Mouse (Mus musculus) urinary bladder, postnatal 14 days (tissue): ENCODE results near the gene Ripk3.

Source experiments
- DNase-seq: peaks from one replicate; pipeline ENCODE4 v3.0.0; 2021; ENCODE audit warnings: low spot score

Ripk3 gene

DNA sequence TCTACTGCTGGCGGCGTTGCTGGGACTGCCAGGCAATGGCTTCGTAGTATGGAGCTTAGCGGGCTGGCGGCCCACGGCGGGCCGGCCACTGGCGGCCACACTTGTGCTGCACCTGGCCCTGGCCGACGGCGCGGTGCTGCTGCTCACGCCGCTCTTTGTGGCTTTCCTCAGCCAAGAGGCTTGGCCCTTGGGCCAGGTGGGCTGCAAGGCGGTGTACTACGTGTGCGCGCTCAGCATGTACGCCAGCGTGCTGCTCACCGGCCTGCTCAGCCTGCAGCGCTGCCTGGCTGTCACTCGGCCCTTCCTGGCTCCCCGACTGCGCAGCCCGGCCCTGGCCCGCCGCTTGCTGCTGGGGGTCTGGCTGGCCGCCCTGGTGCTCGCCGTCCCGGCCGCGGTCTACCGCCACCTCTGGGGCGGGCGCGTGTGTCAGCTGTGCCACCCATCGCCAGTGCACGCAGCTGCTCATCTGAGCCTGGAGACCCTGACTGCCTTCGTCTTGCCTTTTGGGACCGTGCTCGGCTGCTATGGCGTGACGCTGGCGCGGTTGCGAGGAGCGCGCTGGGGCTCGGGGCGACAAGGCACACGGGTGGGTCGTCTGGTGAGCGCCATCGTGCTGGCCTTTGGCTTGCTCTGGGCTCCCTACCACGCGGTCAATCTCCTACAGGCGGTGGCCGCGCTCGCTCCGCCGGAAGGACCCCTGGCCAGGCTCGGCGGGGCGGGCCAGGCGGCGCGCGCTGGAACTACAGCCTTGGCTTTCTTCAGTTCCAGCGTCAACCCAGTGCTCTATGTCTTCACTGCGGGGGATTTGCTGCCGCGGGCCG lies 26.5 kb downstream of the Ripk3 start:
- peak; percentile 43 for DNase-seq

DNA sequence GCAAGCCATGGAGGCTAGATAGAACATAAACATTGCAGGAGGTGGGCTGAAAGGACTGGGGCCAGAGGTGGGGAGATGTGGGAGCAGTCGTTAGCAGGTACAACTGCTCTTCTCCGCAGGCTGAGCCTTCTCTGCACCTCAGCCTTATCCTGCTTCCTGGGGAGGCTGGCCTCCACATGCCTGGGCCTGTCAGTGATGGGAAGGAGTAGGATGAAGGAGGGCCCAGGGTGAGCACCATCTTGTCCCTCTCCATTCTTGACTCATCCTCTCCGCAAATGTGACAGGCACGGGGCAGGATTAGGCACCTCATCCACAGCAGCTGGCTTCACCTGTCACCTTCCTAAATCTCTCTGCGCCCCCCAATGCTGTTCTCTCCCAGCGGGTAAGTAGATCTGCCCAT lies 27.5 kb downstream of the Ripk3 start, which contains the start of gene Ltb4r2:
Gene Ltb4r2, plus strand, starts transcription at position 266 of the 400 bp plus-strand sequence.
- no peak for DNase-seq

DNA sequence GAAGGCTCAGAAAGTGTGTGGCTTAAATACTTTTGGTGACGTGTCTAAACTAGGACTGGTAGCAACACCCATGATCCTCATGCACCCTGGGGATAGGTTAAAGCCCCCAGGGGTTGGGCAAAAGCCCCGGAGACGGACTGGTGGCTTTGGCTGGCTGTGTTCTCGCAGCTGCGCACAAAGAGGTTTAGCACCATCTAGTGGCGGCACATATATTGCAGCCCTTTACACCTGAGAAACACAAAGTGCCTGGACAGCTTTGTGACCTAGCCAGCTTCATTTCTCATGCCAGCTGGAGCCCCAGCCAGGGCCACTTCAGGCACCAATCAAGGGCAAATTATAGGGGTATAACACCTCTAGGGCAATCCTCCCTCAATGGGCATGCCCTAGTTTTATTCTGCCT lies 28.5 kb downstream of the Ripk3 start:
- peak; percentile 89 for DNase-seq

DNA sequence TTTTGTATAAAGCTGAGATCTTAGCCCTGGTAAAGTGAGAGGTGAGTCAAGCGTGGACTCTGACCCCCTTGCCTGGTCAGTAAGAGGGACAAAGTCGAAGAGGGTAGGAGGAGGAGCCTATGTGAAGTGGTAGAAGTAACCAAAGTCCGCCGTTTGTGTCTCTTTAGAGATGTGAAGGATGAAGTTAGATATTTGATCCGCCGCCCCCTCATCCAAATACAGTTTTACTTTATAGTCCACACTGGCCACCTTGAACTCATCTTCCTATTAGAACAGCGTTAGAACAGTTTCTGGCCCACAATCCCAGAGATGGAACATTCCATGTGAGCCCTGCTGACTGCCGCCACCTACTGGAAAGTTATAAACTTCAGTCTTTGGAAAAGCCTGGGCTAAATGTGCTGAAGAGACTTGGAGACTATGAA lies 30.3 kb downstream of the Ripk3 start, which contains the start of gene Cideb:
Gene Cideb, minus strand, starts transcription at position 96 of the 422 bp plus-strand sequence.
- DNase-seq = peak; percentile 54

DNA sequence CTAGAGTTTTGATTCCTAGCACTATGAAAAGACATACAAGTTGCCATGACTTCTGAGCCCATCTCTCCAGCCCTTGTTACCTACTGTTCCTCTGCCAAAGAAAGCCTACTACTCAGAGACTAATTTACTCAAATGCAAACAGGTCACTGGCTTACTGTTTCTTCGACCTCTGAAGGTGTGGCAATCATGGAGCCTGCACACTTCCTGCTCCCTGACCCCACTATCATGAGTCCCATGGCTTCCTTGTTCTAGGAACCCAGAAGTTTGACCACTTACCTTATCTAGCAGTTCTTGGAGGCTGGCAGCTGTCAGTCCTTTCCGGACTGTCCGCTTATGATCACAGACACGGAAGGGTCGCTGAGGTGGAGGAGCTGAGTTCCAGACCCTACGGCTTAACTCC lies 31.1 kb downstream of the Ripk3 start:
- DNase-seq = no peak

DNA sequence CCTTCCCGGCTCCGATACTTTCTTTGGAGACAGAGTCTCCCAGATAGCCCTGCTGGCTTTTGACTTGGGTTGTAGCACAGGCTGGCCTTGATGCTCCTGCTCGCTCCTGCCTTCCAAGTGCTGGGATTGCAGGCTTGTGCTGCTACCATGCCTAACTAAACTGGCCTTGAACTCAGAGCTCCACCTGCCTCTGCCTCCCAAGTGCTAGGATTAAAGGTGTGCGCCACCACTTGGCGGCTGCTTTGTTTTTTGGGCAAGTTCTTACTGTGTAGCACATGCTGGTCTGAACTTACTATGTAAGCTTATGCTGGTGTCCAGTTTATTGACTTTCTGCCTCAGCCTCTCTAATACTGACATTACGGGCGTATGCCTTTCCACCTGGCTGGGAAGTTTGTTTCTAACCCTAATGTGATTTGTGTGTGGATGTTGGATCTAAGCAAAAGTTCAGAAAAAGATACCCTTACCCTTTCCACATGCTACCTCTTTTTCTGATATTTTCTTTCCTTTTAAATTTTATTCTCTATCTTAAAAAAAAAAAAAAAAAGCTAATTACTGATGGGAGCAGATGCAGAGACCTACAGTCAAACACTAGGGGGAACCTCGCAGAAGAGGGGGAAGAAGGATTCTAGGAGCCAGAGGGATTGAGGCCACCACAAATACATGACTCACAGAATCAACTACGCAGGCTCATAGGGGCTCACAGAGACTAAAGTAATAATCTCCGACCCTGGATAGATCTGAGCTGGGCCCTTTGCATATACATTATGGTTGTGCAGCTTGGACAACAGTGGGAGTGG lies 41.4 kb downstream of the Ripk3 start:
- DNase-seq = no peak

DNA sequence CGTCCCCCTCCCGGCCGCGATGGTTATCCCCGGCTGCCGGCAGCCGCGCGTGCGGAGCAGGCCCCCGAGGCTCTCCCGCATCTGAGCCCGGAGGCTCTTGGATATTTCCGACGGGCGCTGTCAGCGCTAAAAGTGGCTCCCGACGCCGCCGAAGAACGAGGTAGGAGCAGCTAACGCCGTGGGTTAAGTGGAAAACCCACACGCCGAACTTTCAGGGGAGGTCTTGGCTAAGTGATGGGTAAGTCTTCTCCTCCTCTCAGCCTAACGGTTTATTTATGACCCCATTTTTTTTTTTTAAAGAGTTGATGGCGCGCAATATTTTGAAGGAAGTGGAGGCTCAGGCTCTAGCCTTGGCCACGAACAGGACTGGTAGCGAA lies 42.8 kb downstream of the Ripk3 start:
- DNase-seq = no peak

DNA sequence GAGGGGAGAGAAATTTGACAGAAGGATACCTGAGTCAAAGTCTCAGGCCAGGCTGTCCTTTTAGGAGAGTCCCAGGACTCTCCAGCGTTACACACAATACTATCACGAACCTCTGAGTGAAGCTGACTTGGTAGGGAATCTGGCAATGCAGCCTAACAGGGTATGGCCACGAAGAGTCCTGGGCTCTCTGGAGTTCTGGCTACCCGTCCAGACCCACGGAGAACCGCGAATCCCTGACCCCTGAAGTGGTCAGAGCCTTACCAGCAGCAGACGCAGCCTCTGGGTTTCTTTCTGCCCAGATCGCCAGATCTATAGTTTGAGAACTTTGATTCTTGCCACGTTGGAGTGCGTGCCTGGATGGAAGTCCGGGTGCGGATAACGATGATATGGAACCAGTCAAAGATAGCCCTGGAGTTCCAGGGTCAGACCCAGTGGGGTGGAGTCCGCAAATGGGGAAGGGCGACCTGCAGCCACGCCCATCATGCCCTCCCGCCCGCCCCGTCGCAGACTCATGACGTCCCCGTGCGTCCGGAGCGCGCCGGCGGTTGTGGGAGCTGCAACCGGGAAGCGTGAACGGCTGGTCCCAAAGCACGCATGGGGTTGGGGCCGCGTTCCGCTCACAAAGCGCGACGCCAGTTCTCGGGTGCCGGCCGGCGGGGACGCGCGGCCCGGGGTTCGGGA lies 43.3 kb downstream of the Ripk3 start, which contains the start of the genes Dhrs1 and Nop9:
Gene Dhrs1, minus strand, starts transcription at position 511 of the 681 bp plus-strand sequence.
Gene Nop9, plus strand, starts transcription at position 514 of the 681 bp plus-strand sequence.
- DNase-seq = peak; percentile 88

DNA sequence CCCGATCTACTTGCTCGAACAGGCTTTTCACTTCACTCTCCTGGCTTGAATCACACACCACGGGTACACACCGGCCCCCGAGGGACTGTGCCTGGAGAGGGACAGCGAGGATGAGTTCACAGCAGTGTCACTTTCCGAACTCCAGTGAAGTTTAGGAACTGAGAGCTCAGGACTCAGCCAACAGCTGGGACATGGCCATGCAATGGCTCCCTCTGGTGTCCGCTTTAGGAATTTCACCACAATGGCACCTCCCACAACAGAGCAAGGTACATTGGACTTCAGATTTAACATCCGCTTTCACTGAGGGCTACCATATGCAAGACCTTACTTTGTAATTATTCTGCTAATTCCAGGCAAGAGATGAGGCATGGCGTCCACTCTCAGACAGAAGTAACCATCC lies 45.0 kb downstream of the Ripk3 start:
- DNase-seq = peak; percentile 86

DNA sequence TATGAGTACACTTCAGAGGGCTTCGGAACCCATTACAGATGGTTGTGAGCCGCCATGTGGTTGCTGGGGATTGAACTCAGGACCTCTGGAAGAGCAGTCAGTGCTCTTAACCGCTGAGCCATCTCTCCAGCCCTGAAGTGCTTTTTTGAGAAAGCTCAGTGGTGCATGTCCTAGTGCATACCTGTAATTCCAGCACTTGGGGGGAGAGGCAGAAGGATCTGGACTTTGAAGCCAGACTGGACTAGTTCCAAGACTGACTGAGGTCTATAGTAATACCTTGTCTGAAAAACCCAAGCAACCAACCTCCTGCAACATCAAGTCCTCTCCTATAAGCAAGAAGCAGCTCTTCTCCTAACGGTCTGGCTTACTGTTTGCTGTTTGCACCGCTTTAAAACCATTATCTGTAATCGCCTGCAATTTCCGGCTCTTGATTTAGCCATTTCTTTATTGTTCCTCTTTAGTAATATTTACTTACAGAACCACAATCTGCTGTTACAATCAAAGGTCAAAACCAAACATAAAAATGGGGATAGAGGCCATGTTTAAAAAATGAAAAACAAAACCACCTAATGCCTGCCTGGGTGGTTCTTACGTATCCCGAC lies 51.5 kb downstream of the Ripk3 start:
- no peak for DNase-seq

DNA sequence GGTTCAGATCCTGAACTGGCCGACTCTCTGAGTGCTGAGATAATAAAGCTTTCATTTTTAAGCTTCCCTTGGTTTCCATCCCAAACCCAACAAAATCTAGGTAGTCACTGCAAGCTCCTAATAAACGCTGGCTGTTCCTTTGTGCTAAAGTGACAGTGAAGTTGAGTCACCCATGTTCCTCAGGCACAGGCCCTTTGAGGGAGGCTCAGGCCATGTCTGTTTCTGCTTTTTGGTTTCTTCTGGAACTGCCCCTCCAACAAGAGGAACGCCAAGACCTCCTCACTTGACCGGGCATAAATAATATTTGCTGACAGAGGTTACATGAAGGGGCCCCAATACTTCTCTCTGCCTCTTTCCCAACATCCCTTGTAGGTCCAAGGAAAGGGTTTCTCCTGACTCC lies 52.9 kb downstream of the Ripk3 start:
- DNase-seq = no peak

DNA sequence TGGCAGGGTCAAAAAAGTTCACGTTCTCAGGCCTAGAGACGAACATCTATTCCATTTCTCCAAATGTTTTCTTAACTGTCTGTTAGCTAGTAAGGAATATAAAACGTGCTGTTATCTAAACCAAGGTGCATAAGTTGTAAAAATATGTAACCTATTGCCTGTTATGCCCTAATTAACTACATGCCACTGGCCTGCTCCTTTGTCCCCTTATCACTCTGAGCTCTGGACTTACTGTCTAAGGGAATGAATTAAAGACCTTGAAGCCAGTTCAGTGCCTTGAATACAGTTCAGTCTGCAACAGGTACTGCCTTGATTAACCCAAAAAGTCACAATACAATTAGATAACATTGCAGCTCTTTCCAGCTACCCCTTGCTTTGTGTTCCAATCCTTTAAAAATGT lies 53.3 kb downstream of the Ripk3 start:
- no peak for DNase-seq
